Mouse (Mus musculus) liver, adult 2 months (tissue): Measurements from ENCODE around the gene Esyt2. TPM values are rescaled to one million over a fixed set of nuclear protein-coding genes. Genes with fewer than 3 reads are reported as not detected.

ENCODE experiments used
- DNase-seq: peaks from one replicate; pipeline ENCODE4 v3.0.0-alpha.2; 2011; ENCODE audit warnings: low read depth, low spot score; ENCODE audit errors: extremely low read depth
- H3K27ac ChIP-seq: fragments of 200-500 bp; replicated peaks from 2 replicates; pipeline ENCODE4 v1.5.1; 2012; ENCODE audit warnings: low read depth, mild to moderate bottlenecking, control low read depth, inconsistent platforms, low read length; ENCODE audit not compliant: insufficient read depth
- H3K27me3 ChIP-seq: fragments of 200-500 bp; 2 replicates; pipeline ENCODE4 v1.6.1; 2012; ENCODE audit warnings: mild to moderate bottlenecking, moderate library complexity, low read length, inconsistent platforms; ENCODE audit not compliant: control insufficient read depth, insufficient read depth
- H3K36me3 ChIP-seq: fragments of 200-500 bp; 2 replicates; pipeline ENCODE4 v1.6.1; 2012; ENCODE audit warnings: low read length, inconsistent platforms; ENCODE audit not compliant: control insufficient read depth, insufficient read depth
- H3K4me1 ChIP-seq: fragments of 200-500 bp; 2 replicates; pipeline ENCODE4 v1.6.1; 2011; ENCODE audit warnings: low read length; ENCODE audit not compliant: control insufficient read depth, insufficient read depth
- H3K4me3 ChIP-seq: fragments of 200-500 bp; 2 replicates; pipeline ENCODE4 v1.5.1; 2011; ENCODE audit warnings: low read depth, mild to moderate bottlenecking, control low read depth, low read length, moderate library complexity; ENCODE audit not compliant: insufficient read depth
- H3K79me2 ChIP-seq: fragments of 200-500 bp; 2 replicates; pipeline ENCODE4 v1.6.1; 2012; ENCODE audit warnings: inconsistent platforms, mild to moderate bottlenecking, low read length, moderate library complexity; ENCODE audit not compliant: control insufficient read depth, insufficient read depth
- H3K9ac ChIP-seq: fragments of 200-500 bp; 2 replicates; pipeline ENCODE4 v1.6.1; 2012; ENCODE audit warnings: low read depth, mild to moderate bottlenecking, control low read depth, inconsistent platforms, low read length
- CTCF ChIP-seq: fragments of 200-500 bp; IDR thresholded peaks from 2 replicates; pipeline ENCODE4 v1.5.1; 2011; ENCODE audit warnings: low read depth, low read length, control low read depth
- POLR2A ChIP-seq: fragments of 200-500 bp; IDR thresholded peaks from 2 replicates; pipeline ENCODE4 v1.6.1; 2011; ENCODE audit warnings: low read length, control low read depth; ENCODE audit not compliant: insufficient read depth; ENCODE audit errors: extremely low read depth
- whole genome bisulfite sequencing: fragments of 180-500 bp; shearing (Covaris S2); methylation state at CpG from one replicate; pipeline ENCODE4 v1.1.7; 2018; 5-methylcytosine and 5-hydroxymethylcytosine counted together
- polyA plus RNA-seq: library from polyadenylated mRNA; depleted of rRNA; stranded (reverse); fragments of >200 nt; gene quantifications from 2 replicates; pipeline ENCODE4 v1.2.3, GENCODE M21; 2012
- total RNA-seq: library from RNA; depleted of rRNA; stranded (reverse); fragments of >200 nt; gene quantifications from 2 replicates; pipeline ENCODE4 v1.2.3, GENCODE M21; 2014

The Esyt2 gene
- total and polyA plus RNA-seq, 2 experiments = 2.4 to 27.7 TPM

GRCm38 (mm10) chr12:116351022-116351421 lies 70.0 kb downstream of the Esyt2 start:
- TF ChIP-seq POLR2A (no peak), CTCF (no peak)
- H3K27me3 ChIP-seq = no peaks in the 10 kb centered on the region
- DNase-seq = no peak
- H3K27ac ChIP-seq = no peak overlapping the region
- no peaks in the 10 kb centered on the region for H3K79me2 ChIP-seq
- peaks cover 40% of the 10 kb centered on the region for H3K36me3 ChIP-seq
- WGBS = 92% methylated on average over 4 of the region's 4 CpGs
- no peak overlapping the region for H3K9ac ChIP-seq
- no peaks in the 10 kb centered on the region for H3K4me1 ChIP-seq
- no peak overlapping the region for H3K4me3 ChIP-seq

GRCm38 (mm10) chr12:116352404-116352803 lies 71.4 kb downstream of the Esyt2 start:
- WGBS = 74% methylated on average over 5 of the region's 5 CpGs
- H3K27me3 ChIP-seq = no peaks in the 10 kb centered on the region
- H3K4me1 ChIP-seq = no peaks in the 10 kb centered on the region
- DNase-seq = peak; percentile 4
- H3K27ac ChIP-seq = no peak overlapping the region
- no peaks in the 10 kb centered on the region for H3K79me2 ChIP-seq
- TF ChIP-seq CTCF (no peak), POLR2A (no peak)
- no peak overlapping the region for H3K9ac ChIP-seq
- peaks cover 39% of the 10 kb centered on the region for H3K36me3 ChIP-seq
- no peak overlapping the region for H3K4me3 ChIP-seq

- Histone ChIP-seq H3K4me1 (no peaks in the 10 kb centered on the region), H3K27ac (no peak overlapping the region), H3K36me3 (peaks cover 33% of the 10 kb centered on the region), H3K9ac (no peak overlapping the region), H3K79me2 (no peaks in the 10 kb centered on the region), H3K27me3 (no peaks in the 10 kb centered on the region), H3K4me3 (no peak overlapping the region)
- WGBS = 77% methylated on average over 3 of the region's 3 CpGs
- no peak for DNase-seq
- TF ChIP-seq CTCF (no peak), POLR2A (no peak)
Measured at GRCm38 (mm10) chr12:116354694-116355093, 73.7 kb downstream of the Esyt2 start.

- no peak overlapping the region for H3K9ac ChIP-seq
- no peak for DNase-seq
- peaks cover 32% of the 10 kb centered on the region for H3K36me3 ChIP-seq
- H3K79me2 ChIP-seq = no peaks in the 10 kb centered on the region
- TF ChIP-seq POLR2A (no peak), CTCF (no peak)
- H3K4me1 ChIP-seq = no peaks in the 10 kb centered on the region
- no peaks in the 10 kb centered on the region for H3K27me3 ChIP-seq
- H3K4me3 ChIP-seq = no peak overlapping the region
- no peak overlapping the region for H3K27ac ChIP-seq
Measured at GRCm38 (mm10) chr12:116362091-116362490, 81.1 kb downstream of the Esyt2 start.

- Histone ChIP-seq H3K4me3 (no peak overlapping the region), H3K36me3 (peaks cover 50% of the 10 kb centered on the region), H3K27ac (no peak overlapping the region), H3K27me3 (no peaks in the 10 kb centered on the region), H3K9ac (no peak overlapping the region), H3K79me2 (no peaks in the 10 kb centered on the region), H3K4me1 (no peaks in the 10 kb centered on the region)
- TF ChIP-seq POLR2A (no peak), CTCF (no peak)
- no peak for DNase-seq
- WGBS = 94% methylated on average over 3 of the region's 3 CpGs
Measured at GRCm38 (mm10) chr12:116366900-116367299, 85.9 kb downstream of the Esyt2 start.

GRCm38 (mm10) chr12:116367346-116367745 lies 86.3 kb downstream of the Esyt2 start:
- H3K79me2 ChIP-seq = no peaks in the 10 kb centered on the region
- no peak overlapping the region for H3K27ac ChIP-seq
- H3K36me3 ChIP-seq = peaks cover 50% of the 10 kb centered on the region
- H3K4me1 ChIP-seq = no peaks in the 10 kb centered on the region
- no peak for DNase-seq
- H3K27me3 ChIP-seq = no peaks in the 10 kb centered on the region
- no peak overlapping the region for H3K9ac ChIP-seq
- TF ChIP-seq CTCF = no peak
- no peak for TF ChIP-seq POLR2A
- H3K4me3 ChIP-seq = no peak overlapping the region
- WGBS = 97% methylated on average over 2 of the region's 2 CpGs

GRCm38 (mm10) chr12:116368857-116369256 lies 87.9 kb downstream of the Esyt2 start:
- Histone ChIP-seq H3K4me3 (no peak overlapping the region), H3K27ac (no peak overlapping the region), H3K27me3 (no peaks in the 10 kb centered on the region), H3K79me2 (no peaks in the 10 kb centered on the region), H3K9ac (no peak overlapping the region), H3K4me1 (no peaks in the 10 kb centered on the region), H3K36me3 (peaks cover 48% of the 10 kb centered on the region)
- no peak for DNase-seq
- 82% methylated on average over 2 of the region's 2 CpGs for WGBS
- TF ChIP-seq CTCF (no peak), POLR2A (no peak)
